Mouse (Mus musculus): ENCODE results near the gene Birc5.

DNA sequence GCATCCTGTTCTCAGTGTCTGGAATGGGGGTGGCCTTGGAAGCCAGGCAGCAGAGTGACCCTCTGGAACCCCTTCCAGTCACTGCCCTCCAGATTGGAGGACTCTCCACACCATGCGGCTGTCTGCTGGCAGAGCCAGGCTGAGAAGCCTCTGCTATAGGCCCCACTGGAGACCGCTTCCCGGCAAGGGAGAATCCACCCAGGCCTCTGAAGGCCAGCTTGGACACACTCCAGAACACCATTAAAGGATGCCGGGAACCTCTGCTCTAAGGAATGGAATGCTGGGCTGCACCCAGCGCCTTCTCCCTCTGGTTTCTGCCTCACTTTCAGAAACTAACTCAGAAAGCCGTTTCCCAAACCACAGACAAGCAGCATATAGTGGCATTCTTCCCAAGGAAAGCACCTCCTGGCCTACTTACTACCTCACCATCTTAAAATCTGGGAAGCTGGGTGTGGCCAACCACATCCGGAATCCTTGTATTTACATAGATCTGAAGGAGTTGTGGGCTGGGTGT is 26.3 kb upstream of the Birc5 start:
- no peak for TF ChIP-seq CTCF (IDR thresholded peaks at IDR 0.05; ENCODE audit: extremely low read depth, insufficient read length, insufficient replicate concordance, low read depth, low read length)
- TF ChIP-seq POLR2A (IDR thresholded peaks at IDR 0.05; ENCODE audit: low read depth, low read length): no peak
